Mouse (Mus musculus) heart, adult 11 months (tissue): ENCODE measurements around the gene Zbtb38.
A peak's percentile ranks its signal among the peaks of the same experiment; 100 is the strongest.

ENCODE experiments used
- DNase-seq: peaks from one replicate; pipeline ENCODE4 v3.0.0; 2022

Gene Zbtb38

GRCm38 (mm10) chr9:96710241-96710946, 42.2 kb downstream of the Zbtb38 start:
- DNase-seq = peak; percentile 86

GRCm38 (mm10) chr9:96708905-96709304, 43.7 kb downstream of the Zbtb38 start:
- no peak for DNase-seq

GRCm38 (mm10) chr9:96707964-96708363, 44.7 kb downstream of the Zbtb38 start:
- peak; percentile 75 for DNase-seq

- DNase-seq = peak; percentile 99
Observed at GRCm38 (mm10) chr9:96705576-96706285, 46.9 kb downstream of the Zbtb38 start.

- DNase-seq = peak; percentile 87
Observed at GRCm38 (mm10) chr9:96704935-96705334, 47.7 kb downstream of the Zbtb38 start.

GRCm38 (mm10) chr9:96701891-96702290, 50.7 kb downstream of the Zbtb38 start:
- peak; percentile 88 for DNase-seq

- peak; percentile 22 for DNase-seq
Observed at GRCm38 (mm10) chr9:96699276-96700035, 53.2 kb downstream of the Zbtb38 start.

- peak; percentile 86 for DNase-seq
Observed at GRCm38 (mm10) chr9:96696788-96697492, 55.7 kb downstream of the Zbtb38 start.

GRCm38 (mm10) chr9:96696141-96696561, 56.5 kb downstream of the Zbtb38 start:
- DNase-seq = peak; percentile 92

GRCm38 (mm10) chr9:96690461-96690863, 62.2 kb downstream of the Zbtb38 start:
- peak; percentile 89 for DNase-seq

- peak; percentile 88 for DNase-seq
Observed at GRCm38 (mm10) chr9:96689076-96689475, 63.6 kb downstream of the Zbtb38 start.

GRCm38 (mm10) chr9:96688194-96688875, 64.3 kb downstream of the Zbtb38 start:
- peak; percentile 88 for DNase-seq

GRCm38 (mm10) chr9:96687591-96688186, 64.9 kb downstream of the Zbtb38 start:
- DNase-seq = peak; percentile 90

GRCm38 (mm10) chr9:96685600-96686084, 67.0 kb downstream of the Zbtb38 start:
- peak; percentile 77 for DNase-seq

GRCm38 (mm10) chr9:96684866-96685599, 67.6 kb downstream of the Zbtb38 start:
- no peak for DNase-seq

GRCm38 (mm10) chr9:96684165-96684792, 68.4 kb downstream of the Zbtb38 start:
- DNase-seq = peak; percentile 72

- DNase-seq = peak; percentile 75
Observed at GRCm38 (mm10) chr9:96678611-96679010, 74.0 kb downstream of the Zbtb38 start.

- DNase-seq = peak; percentile 67
Observed at GRCm38 (mm10) chr9:96677711-96678110, 74.9 kb downstream of the Zbtb38 start.

GRCm38 (mm10) chr9:96676671-96677070, 76.0 kb downstream of the Zbtb38 start:
- peak; percentile 57 for DNase-seq
